Mouse (Mus musculus) heart, embryonic 16.5 days (tissue): ENCODE measurements around the gene Trio. TPM values are rescaled to one million over a fixed set of nuclear protein-coding genes. Genes with fewer than 3 reads are reported as not detected.
A peak's percentile ranks its signal among the peaks of the same experiment; 100 is the strongest.

Experiments used
- ATAC-seq: fragments of 200-750 bp; cut with Nextera tagmentation; replicated peaks from 2 replicates; pipeline ENCODE4 v1.8.0; 2017; ENCODE audit warnings: moderate number of reproducible peaks; ENCODE audit not compliant: insufficient read depth, low FRiP score; ENCODE audit errors: extremely low read depth
- H3K27ac ChIP-seq: fragments of 300-500 bp; sonication (generic); 2 replicates; pipeline ENCODE4 v1.5.1; 2014; ENCODE audit warnings: mild to moderate bottlenecking, low read length, control low read depth, moderate library complexity
- H3K27me3 ChIP-seq: fragments of 300-500 bp; sonication (generic); 2 replicates; pipeline ENCODE4 v1.6.1; 2014; ENCODE audit warnings: low read length, mixed read lengths; ENCODE audit not compliant: control insufficient read depth, insufficient read depth
- H3K36me3 ChIP-seq: fragments of 300-500 bp; sonication (generic); 2 replicates; pipeline ENCODE4 v1.6.1; 2014; ENCODE audit not compliant: control insufficient read depth, insufficient read depth
- H3K4me1 ChIP-seq: fragments of 300-500 bp; sonication (generic); 2 replicates; pipeline ENCODE4 v1.6.1; 2014; ENCODE audit warnings: low read length, mixed read lengths; ENCODE audit not compliant: control insufficient read depth, insufficient read depth
- H3K4me2 ChIP-seq: fragments of 300-500 bp; sonication (generic); 2 replicates; pipeline ENCODE4 v1.6.1; 2014; ENCODE audit warnings: low read depth, mild to moderate bottlenecking, control low read depth, low read length
- H3K4me3 ChIP-seq: fragments of 300-500 bp; sonication (generic); 2 replicates; pipeline ENCODE4 v1.5.1; 2014; ENCODE audit warnings: mild to moderate bottlenecking, control low read depth, low read length
- H3K9ac ChIP-seq: fragments of 300-500 bp; sonication (generic); 2 replicates; pipeline ENCODE4 v1.6.1; 2014; ENCODE audit warnings: low read length, control low read depth
- H3K9me3 ChIP-seq: fragments of 300-500 bp; sonication (generic); replicated peaks from 2 replicates; pipeline ENCODE4 v1.6.1; 2016; ENCODE audit warnings: low read length; ENCODE audit not compliant: control insufficient read depth
- WGBS: fragments of 180-500 bp; shearing (Covaris S2); extraction: QIAGEN DNeasy Blood & Tissue Kit; methylation state at CpG from one replicate; pipeline ENCODE4 v1.1.7; 2014; 5-methylcytosine and 5-hydroxymethylcytosine counted together
- polyA plus RNA-seq: library from polyadenylated mRNA; unstranded; fragments of >200 nt; fragmentation: Nextera tagmentation; extraction: Ambion mirVana; gene quantifications from 2 replicates; pipeline ENCODE4 v1.2.1, GENCODE M21; 2015

Trio gene
- polyA plus RNA-seq, 1 experiment from 2014 or later, result 18.7 TPM

DNA sequence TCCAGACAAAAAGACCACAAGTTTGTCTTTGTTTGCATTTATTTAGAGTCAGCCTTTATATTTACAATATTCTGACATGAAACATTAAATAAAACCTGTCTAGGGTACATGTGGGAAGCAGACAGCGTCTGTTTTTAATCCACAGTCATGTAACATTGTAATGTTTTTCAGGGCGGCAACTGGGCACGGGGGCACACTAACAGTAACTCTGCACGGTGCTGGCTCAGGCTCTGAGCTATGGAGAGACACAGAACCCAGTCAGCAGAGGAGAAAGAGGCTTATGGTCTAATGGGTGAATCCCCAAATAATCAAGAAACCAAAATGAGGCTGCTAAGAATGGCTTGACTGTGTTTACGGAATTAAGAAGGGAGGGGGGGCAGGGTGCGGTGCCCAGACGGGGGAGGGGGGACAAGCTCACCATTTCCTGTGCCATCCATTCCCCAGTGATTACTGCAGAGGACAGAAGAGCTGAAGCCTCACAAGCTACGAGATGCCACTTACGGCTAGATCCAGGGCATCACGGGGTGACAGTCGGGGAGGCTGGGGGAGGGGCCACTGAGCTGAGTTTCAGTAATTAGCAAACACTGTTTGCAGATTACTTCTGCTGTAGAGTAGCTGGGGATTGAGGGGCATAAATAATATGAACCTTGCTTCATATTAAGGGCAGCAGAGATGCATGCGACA, 255.0 kb downstream of the Trio start:
- H3K4me3 ChIP-seq, result no peak overlapping the region
- no peaks in the 10 kb centered on the region for H3K27me3 ChIP-seq
- H3K9ac ChIP-seq, result no peak overlapping the region
- H3K36me3 ChIP-seq, result peaks cover 51% of the 10 kb centered on the region
- no peak overlapping the region for H3K27ac ChIP-seq
- 73% methylated on average over 12 of the region's 12 CpGs for WGBS
- no peaks in the 10 kb centered on the region for H3K9me3 ChIP-seq
- H3K4me1 ChIP-seq, result peaks cover 5% of the 10 kb centered on the region; the same call in 1 of the 2 replicates
- H3K4me2 ChIP-seq, result no peak overlapping the region
- no peak for ATAC-seq

DNA sequence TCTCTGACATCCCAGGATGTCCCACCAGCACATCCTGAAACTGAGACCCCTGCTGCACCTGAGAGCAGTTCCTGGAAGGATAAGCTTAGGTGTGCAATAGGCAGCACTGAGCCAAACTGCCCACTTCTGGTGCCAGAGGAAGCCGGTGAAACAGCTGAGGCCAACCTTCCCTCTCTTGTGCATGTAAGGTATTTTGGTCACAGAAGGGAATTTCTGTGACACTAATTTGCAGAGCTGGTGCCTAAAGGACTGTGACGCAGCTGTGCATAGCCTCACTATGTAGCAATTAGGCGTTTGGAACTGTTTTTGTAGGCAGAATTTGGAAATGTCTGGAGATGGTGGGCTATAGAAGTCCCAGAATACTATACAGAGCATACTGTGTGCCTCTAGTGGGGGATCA, 264.2 kb downstream of the Trio start:
- WGBS, result 89% methylated on average over 3 of the region's 3 CpGs
- no peak for ATAC-seq
- H3K36me3 ChIP-seq, result peaks cover 42% of the 10 kb centered on the region

DNA sequence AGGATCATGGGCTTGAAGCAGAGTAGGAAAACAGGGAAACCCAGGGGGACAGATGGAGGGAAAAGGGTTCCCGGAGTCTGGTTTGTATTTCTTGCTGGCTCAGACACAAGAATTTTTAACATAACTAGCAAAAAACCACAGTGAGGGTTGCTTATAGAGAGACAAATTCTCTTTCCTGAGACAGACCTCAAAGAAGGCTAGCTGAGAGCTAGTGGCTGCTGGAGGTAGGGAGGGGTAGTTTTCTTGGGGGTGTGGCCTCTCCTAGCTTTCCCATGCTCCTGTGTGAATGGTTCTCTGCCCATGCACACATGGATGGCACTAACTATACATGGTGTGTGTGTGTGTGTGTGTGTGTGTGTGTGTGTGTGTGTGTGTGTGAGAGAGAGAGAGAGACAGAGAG, 265.0 kb downstream of the Trio start:
- Histone ChIP-seq H3K27ac (0 out of 2 replicates have a peak overlapping the region, but pooled peaks have one; percentile 10), H3K4me1 (no peaks in the 10 kb centered on the region), H3K36me3 (peaks cover 45% of the 10 kb centered on the region), H3K4me2 (no peak overlapping the region), H3K9me3 (no peaks in the 10 kb centered on the region), H3K9ac (no peak overlapping the region), H3K4me3 (no peak overlapping the region), H3K27me3 (no peaks in the 10 kb centered on the region)
- WGBS, result 71% methylated on average over 1 of the region's 1 CpGs
- no peak for ATAC-seq

More for the DNA sequence above, 264.2 kb downstream of the Trio start:
- no peak overlapping the region for H3K9ac ChIP-seq
- H3K27me3 ChIP-seq, result no peaks in the 10 kb centered on the region
- H3K4me2 ChIP-seq, result no peak overlapping the region
- no peak overlapping the region for H3K4me3 ChIP-seq
- no peaks in the 10 kb centered on the region for H3K9me3 ChIP-seq
- no peaks in the 10 kb centered on the region for H3K4me1 ChIP-seq
- H3K27ac ChIP-seq, result no peak overlapping the region

DNA sequence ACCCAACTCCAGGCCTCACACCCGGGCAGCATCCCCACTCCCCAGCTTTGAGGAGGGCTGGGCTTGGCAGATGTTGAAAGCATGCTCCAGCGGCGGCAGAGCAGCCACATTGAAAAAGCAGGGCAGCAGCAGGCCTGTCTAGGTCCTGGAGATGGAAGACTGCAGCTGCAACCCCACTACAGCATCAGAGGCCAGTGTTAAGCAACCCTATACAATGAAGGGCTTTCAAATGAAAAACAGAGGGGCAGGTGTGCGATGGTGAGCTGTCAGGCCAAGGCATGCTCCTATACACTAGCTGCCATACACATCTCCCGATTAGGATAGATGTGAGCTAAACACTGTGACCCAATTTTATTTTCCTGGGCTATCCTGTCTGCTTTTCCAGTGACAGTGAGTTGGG, 265.8 kb downstream of the Trio start:
- 79% methylated on average over 5 of the region's 5 CpGs for WGBS
- ATAC-seq, result no peak

DNA sequence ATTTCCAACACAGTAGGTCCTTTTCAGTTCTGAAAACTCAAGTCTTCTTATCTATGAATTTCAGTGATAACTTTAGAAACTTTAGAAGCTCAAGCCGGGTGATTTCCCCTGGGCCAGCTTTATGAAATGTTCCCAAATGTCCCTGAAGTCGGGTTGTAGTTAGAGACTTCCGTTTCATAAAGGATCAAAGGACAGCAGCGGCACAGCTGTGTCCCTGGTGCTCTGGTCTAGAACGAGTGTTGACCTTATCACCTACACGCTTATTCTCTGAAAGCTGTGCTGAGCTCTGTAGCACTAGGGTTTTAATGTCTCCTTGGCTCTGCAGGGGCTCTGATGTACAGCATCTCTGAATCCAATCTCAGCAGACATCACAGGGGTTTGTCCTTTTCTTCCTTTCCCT, 267.0 kb downstream of the Trio start:
- H3K27ac ChIP-seq, result no peak overlapping the region
- 45% methylated on average over 6 of the region's 6 CpGs for WGBS
- no peaks in the 10 kb centered on the region for H3K27me3 ChIP-seq
- no peaks in the 10 kb centered on the region for H3K4me1 ChIP-seq
- H3K4me2 ChIP-seq, result no peak overlapping the region
- no peaks in the 10 kb centered on the region for H3K9me3 ChIP-seq
- no peak for ATAC-seq
- H3K4me3 ChIP-seq, result no peak overlapping the region
- H3K9ac ChIP-seq, result no peak overlapping the region
- H3K36me3 ChIP-seq, result peaks cover 56% of the 10 kb centered on the region

More for the DNA sequence above, 265.8 kb downstream of the Trio start:
- Histone ChIP-seq H3K9ac (no peak overlapping the region), H3K4me2 (no peak overlapping the region), H3K27ac (no peak overlapping the region), H3K27me3 (no peaks in the 10 kb centered on the region), H3K9me3 (no peaks in the 10 kb centered on the region), H3K36me3 (peaks cover 46% of the 10 kb centered on the region), H3K4me1 (no peaks in the 10 kb centered on the region), H3K4me3 (no peak overlapping the region)

DNA sequence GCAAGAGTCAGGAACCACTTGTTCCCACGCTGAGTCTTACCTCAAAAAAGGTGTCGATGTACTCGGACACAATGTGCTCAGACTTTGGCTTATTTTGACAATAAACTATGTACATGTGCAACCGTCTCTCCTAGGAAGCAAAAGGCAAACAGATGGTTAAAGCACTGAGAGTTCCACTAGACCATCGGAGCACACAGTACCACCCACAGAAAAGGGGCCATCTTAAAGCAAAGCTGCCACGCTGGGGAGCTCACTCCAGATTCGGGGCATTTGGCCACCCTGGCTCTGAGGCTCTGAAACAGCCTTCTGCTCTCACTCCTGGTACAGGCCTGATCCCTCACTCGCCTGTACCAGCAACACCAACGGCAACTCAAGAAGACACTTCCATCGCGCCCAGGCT, 269.2 kb downstream of the Trio start:
- Histone ChIP-seq H3K4me2 (no peak overlapping the region), H3K36me3 (peaks cover 50% of the 10 kb centered on the region), H3K27me3 (no peaks in the 10 kb centered on the region), H3K27ac (no peak overlapping the region), H3K9ac (no peak overlapping the region), H3K9me3 (no peaks in the 10 kb centered on the region), H3K4me1 (no peaks in the 10 kb centered on the region), H3K4me3 (no peak overlapping the region)
- no peak for ATAC-seq
- 89% methylated on average over 11 of the region's 11 CpGs for WGBS

DNA sequence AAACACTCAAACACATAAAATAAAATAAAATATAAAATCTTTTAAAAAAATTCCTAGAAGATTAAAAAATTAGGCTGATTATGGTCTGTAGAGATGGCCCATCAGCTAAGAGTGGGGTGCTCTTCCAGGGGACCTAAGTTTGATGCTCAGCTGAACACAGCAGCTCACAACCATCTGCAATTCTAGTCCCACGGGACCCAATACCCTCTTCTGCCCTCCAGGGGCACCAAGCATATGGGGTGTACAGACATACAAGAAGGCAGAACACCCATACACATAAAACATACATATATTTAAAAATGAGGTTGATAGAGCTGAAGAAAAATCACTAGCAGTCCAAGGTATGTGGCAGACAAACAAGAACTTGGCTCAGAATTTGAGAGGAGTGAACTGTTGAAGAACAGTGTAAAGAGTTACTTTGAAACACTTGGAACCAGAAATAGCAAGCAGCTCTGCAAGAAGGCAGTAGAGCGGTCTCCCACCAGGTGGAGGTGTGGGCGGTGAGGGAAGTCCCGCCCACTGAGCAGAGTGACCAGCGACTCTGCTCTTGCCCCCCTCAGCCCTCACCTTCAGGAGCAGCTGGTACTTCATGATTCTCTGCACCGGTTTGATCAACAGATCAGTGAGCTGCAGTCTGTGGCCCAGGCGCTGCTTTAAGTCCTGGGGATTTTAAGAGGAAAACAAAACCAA, 270.9 kb downstream of the Trio start:
- Histone ChIP-seq H3K4me3 (no peak overlapping the region), H3K9me3 (no peaks in the 10 kb centered on the region), H3K9ac (no peak overlapping the region), H3K4me2 (no peak overlapping the region), H3K36me3 (peaks cover 51% of the 10 kb centered on the region), H3K27ac (no peak overlapping the region), H3K4me1 (no peaks in the 10 kb centered on the region), H3K27me3 (no peaks in the 10 kb centered on the region)
- 76% methylated on average over 7 of the region's 7 CpGs for WGBS
- no peak for ATAC-seq

DNA sequence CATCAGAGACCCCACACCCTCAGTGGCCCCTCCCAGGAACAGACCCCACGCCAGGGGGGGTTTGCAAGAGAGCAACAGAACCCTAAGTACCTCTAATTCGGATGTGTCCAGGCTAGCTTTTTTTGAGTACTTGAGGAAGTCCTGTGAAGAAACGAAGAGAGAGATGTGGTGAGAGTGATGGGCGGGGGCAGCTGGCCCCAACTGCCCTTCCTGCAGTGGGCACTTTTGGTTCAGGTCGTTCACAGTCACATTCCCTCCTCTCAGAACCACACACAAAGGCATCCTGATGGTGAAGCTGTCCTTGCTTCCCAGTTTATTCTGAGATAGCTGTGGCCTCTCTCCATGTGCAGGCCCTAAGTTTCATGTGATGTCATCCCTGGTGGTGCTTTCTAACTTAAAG, 271.7 kb downstream of the Trio start:
- 65% methylated on average over 5 of the region's 5 CpGs for WGBS
- H3K27me3 ChIP-seq, result no peaks in the 10 kb centered on the region
- no peaks in the 10 kb centered on the region for H3K4me1 ChIP-seq
- H3K9ac ChIP-seq, result no peak overlapping the region
- no peak overlapping the region for H3K4me3 ChIP-seq
- peaks cover 51% of the 10 kb centered on the region for H3K36me3 ChIP-seq
- H3K9me3 ChIP-seq, result no peaks in the 10 kb centered on the region
- no peak for ATAC-seq
- no peak overlapping the region for H3K4me2 ChIP-seq
- H3K27ac ChIP-seq, result no peak overlapping the region

DNA sequence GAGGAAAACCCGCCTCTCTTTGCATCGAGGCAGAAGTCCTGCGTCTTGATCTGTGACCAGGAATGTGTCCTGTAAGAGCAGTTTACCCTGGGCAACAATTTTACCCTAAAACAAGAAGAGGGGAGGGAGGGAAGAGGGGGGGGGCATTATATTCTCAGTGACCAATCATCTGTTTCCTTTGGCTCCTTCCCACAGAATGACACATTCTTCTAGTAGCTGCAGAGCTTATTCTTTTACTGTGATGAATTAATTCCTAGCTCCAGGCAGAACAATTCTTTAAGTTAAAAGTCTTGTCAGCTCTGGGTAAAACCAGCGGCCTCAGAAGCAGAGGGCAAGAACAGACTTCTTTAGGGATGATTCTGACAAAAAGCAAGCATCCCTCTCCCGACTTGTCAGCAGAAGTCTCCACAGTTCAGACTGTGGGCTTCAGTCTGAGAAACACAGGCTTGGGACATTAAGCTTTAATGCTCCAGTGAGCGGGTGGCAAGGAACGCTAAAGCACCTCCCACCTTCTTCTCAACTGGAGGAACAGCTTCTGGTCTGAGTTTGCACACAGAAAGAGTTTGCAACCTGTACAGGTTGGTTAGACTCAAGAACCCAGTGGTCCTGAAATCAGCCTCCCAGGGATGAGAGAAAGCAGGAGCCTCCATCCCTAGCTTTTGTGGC, 272.8 kb downstream of the Trio start:
- H3K27ac ChIP-seq, result no peak overlapping the region
- H3K27me3 ChIP-seq, result no peaks in the 10 kb centered on the region
- H3K9me3 ChIP-seq, result no peaks in the 10 kb centered on the region
- ATAC-seq, result no peak
- H3K9ac ChIP-seq, result no peak overlapping the region
- H3K4me2 ChIP-seq, result no peak overlapping the region
- H3K36me3 ChIP-seq, result peaks cover 58% of the 10 kb centered on the region
- no peaks in the 10 kb centered on the region for H3K4me1 ChIP-seq
- 79% methylated on average over 7 of the region's 7 CpGs for WGBS
- no peak overlapping the region for H3K4me3 ChIP-seq
